Mouse (Mus musculus) bone marrow macrophage, adult 2 months (primary cell): Measurements from ENCODE around the gene Cldn7. TPM values are rescaled to one million over a fixed set of nuclear protein-coding genes. Genes with fewer than 3 reads are reported as not detected.
A peak's percentile ranks its signal among the peaks of the same experiment; 100 is the strongest.

Experiments used
- H3K27ac ChIP-seq: 2 replicates; pipeline ENCODE4 v1.5.1; 2012; ENCODE audit warnings: low read depth, low read length; ENCODE audit not compliant: insufficient read depth
- H3K4me1 ChIP-seq: 2 replicates; pipeline ENCODE4 v1.6.1; 2012; ENCODE audit warnings: low read length; ENCODE audit not compliant: control insufficient read depth, insufficient read depth
- H3K4me3 ChIP-seq: 2 replicates; pipeline ENCODE4 v1.5.1; 2012; ENCODE audit warnings: mild to moderate bottlenecking, low read length, moderate library complexity; ENCODE audit not compliant: insufficient read depth
- CTCF ChIP-seq: IDR thresholded peaks from 2 replicates; pipeline ENCODE4 v1.5.1; 2012; ENCODE audit warnings: low read depth, mild to moderate bottlenecking, low read length, moderate library complexity
- POLR2A ChIP-seq: IDR thresholded peaks from 2 replicates; pipeline ENCODE4 v1.6.1; 2012; ENCODE audit warnings: mild to moderate bottlenecking, low read depth, low read length, borderline replicate concordance
- polyA plus RNA-seq: library from polyadenylated mRNA; stranded (reverse); fragments of >200 nt; gene quantifications from 2 replicates; pipeline ENCODE4 v1.2.4, GENCODE M21; 2012; ENCODE audit not compliant: missing spikeins, insufficient read depth, insufficient read length

Gene Cldn7
- polyA plus RNA-seq, 1 experiment: not detected

DNA sequence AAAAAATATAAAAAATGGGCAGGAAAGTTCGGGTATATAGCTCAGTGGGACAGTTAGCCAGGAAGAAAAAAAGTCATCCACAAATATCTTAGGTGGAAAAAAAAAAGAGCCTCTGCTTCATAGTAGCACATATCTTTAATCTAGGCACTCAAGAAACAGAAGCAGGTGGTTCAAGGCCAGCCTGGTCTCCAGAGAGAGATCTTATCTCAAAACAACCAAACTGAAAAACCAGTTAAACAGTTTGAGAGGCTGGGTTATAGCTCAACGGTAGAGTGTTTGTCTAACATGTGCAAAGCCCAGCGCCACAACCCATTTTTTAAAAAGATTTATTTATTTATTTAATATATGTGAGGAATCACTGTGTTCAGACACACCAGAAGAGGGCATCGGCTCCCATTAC is 31.5 kb upstream of the Cldn7 start:
- TF ChIP-seq CTCF (no peak), POLR2A (no peak)
- Histone ChIP-seq H3K4me1 (peaks cover 12% of the 10 kb centered on the region), H3K27ac (no peak overlapping the region), H3K4me3 (no peak overlapping the region)

DNA sequence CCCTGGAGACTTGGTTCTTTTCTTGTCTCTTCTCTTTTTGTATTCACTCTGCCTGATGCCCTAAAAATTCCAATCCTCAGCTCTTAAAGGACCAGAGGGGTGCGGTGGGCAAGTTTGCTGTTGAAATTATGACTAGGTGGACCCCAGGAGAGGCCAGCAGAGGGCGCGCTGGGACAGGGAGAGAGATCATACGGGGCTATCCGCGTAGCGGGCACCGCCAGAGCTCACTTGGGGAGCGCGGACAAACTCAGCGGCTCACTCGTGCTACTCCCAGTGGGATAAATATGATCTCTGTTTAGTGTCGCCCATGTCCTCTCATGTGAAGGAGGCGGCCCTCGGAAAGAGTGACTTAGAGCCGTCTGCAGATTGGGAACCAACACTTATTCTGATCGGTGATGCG is 30.4 kb upstream of the Cldn7 start:
- no peak overlapping the region for H3K27ac ChIP-seq
- TF ChIP-seq POLR2A: no peak
- peak; percentile 78 for TF ChIP-seq CTCF
- H3K4me3 ChIP-seq: peak overlapping the region; percentile 23; the same call in 1 of the 2 replicates
- peaks cover 12% of the 10 kb centered on the region for H3K4me1 ChIP-seq

DNA sequence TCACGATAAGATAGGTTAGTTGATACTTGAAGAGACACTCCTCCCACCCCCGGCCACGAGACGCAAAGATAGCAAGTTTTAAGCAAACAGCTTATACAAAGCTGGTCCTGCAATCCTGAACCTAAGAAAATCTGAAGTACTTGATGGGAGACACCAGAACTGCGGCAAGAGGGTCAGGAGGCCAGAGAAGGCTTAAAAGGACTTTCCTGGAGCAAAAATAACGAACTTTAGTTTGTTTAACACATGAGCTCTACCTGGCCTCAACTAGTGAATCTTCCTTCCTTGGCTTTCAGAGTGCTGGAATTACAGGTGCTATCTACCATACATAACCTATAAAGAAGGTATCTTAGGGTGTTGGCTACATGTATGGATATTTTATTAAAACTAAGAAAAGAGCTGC is 29.9 kb upstream of the Cldn7 start:
- Histone ChIP-seq H3K4me1 (peaks cover 12% of the 10 kb centered on the region), H3K4me3 (no peak overlapping the region), H3K27ac (no peak overlapping the region)
- TF ChIP-seq CTCF: no peak
- TF ChIP-seq POLR2A: no peak

DNA sequence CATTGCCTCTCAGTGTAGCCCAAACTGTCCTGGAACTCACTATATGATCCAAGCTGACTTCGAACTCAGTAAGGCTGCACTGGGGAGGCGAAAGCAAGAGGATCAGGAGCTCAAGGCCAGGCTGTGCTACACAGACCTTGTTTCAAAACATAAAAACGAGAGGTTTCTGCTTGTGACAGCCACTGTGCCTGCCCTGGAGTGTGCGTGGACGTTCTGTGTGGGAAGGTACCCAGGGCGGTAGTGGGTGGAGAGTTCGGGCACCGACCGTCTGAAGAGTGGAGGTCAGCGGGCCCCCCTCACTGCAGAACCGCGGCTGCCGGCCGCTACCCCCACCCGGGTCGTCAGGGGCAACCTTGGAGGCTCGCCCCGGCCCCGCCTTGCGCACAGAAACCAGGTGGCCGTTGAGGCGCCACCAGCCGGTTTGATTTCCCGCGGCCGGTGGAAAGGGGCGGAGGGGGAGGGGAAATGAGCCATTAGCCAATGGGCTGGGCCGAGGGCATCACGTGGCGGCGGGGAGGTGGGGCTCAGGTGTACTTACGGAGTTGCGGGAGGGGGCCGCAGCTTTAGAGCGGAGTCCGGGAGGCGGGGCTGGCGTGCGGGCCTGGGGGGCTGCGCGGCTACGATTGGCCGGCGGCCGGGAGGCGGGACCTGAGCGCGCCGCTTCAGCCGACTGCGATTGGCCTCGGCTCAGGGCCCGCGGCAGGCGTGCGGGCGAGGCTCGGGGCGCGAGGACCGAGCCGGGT is 29.3 kb upstream of the Cldn7 start, which contains the start of gene Ybx2:
TSS of gene Ybx2 (plus strand) at position 660 of the 743 bp plus-strand sequence.
- peaks cover 12% of the 10 kb centered on the region for H3K4me1 ChIP-seq
- peak within 1 kb of the TSS; percentile 30 for H3K4me3 ChIP-seq
- no peak within 1 kb of the TSS for H3K27ac ChIP-seq
- TF ChIP-seq POLR2A (no peak), CTCF (no peak)

DNA sequence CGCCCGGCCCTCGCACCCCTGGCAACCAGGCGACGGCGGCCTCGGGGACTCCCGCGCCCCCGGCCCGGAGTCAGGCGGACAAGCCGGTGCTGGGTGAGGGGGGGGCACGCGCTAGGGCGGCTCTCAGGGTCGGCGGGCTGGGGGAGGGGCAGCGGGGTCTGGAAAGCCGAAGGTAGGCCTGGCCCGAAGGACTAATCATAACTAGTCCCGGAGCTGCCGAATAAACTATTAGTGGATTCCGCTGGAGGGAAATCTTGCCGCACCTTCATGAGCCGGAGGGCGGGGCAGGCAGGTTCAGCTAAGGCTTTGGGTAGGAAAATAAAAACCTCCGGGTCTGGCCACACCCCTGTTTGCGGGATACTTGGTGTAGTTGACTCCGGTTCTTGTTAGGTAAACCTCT is 28.4 kb upstream of the Cldn7 start:
- H3K27ac ChIP-seq: no peak overlapping the region
- H3K4me3 ChIP-seq: peak overlapping the region; percentile 30; the same call in 1 of the 2 replicates
- TF ChIP-seq CTCF (no peak), POLR2A (no peak)
- peaks cover 10% of the 10 kb centered on the region for H3K4me1 ChIP-seq

DNA sequence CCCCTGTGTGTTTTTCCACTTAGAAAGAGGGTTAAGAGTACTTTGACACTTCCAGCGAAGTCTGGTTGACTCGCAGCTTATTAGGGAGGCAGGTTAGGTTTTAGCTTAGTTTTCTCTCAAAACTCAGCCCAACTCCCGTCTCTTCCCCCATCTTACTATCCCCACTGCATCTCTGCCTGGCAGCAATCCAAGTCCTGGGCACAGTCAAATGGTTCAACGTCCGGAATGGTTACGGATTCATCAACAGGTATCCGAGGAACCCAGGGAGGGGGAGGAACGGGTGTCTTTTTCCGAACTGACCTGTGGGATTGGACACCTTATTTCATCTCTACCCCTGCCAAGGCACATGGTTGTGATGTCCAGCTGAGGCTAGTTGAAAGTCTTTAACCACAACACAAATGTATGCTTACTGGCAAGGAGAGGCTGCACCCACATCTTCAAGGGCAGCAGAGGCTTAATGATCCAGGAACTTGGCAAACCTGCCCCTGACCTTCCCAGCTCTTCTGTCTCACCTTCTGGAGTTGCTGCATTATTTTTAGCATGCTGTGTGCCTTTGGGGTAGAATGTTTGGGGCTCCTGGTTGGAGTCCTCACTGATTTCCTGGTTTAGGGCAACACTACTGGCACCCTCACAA is 27.7 kb upstream of the Cldn7 start:
- no peak overlapping the region for H3K27ac ChIP-seq
- peaks cover 5% of the 10 kb centered on the region for H3K4me1 ChIP-seq
- TF ChIP-seq CTCF: no peak
- no peak for TF ChIP-seq POLR2A
- no peak overlapping the region for H3K4me3 ChIP-seq

DNA sequence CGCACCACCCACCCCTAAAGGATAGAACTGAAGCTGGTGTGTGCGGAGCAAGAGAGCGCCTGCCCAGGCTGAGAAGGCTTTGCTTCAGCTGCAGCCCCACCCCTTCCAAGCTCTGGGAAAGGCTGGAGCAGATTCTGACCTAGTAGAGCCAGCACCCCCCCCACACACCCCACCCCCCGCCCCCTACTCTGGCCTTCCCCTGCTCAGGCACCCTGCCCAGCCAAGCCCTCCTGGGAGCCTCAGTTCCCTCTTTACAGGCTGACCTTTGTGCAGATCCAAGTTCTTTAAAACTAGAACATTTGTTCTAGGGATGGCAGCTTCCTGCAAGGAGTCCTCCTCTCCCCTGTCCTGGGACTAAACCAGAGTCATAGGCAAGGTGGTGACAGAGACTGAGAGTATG is 27.2 kb upstream of the Cldn7 start:
- TF ChIP-seq CTCF: no peak
- no peak for TF ChIP-seq POLR2A
- no peaks in the 10 kb centered on the region for H3K4me1 ChIP-seq
- H3K27ac ChIP-seq: no peak overlapping the region
- no peak overlapping the region for H3K4me3 ChIP-seq

DNA sequence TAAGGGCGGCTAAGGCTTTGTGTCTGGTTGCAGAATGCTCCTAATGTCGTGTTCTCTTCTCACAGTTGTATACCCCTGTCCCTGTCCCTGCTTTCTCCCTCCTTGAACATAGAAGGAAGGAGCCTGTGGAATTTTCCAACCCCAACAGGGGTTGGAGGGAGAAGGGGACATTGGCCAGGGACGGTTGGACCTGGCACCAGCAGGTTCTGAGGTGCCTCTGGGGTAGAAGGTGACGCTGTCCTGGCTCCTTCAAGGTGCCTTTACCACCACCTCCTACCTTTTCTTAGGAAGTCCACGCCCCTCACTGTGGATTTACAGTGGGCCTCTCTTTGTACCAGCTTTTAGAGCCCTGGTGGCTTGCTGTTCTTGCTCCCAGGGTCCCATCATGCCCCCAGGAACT is 26.7 kb upstream of the Cldn7 start:
- no peaks in the 10 kb centered on the region for H3K4me1 ChIP-seq
- TF ChIP-seq CTCF (no peak), POLR2A (no peak)
- no peak overlapping the region for H3K4me3 ChIP-seq
- H3K27ac ChIP-seq: no peak overlapping the region

DNA sequence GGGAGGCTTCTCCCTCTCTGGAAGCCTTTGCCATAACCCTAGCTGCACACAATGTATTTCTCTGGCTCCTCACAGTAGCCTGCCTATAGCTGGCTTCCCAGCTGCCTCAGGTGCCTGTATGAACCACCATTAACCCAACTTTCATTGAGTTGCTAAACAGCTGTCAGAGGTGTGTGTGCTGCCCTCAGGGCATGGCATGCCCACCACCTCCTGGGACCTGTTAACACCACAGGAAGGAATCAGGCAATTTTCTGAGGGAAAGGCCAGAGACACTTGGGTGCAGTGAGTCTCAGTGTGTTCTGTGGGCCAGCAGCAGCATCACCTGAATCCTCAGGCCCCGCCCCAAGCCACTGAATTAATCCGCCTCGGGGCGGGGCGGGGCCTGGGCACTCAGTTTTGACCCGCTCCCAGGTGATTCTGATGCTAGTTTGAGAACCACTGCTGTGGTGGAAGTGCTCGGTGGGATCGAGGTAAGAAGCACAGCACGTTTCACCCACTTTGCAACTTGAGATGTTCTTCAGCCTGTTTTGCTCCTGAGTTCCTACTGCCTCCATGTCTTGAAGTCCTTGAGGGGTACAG is 26.1 kb upstream of the Cldn7 start:
- Histone ChIP-seq H3K4me3 (no peak overlapping the region), H3K27ac (no peak overlapping the region), H3K4me1 (no peaks in the 10 kb centered on the region)
- TF ChIP-seq CTCF (no peak), POLR2A (no peak)

DNA sequence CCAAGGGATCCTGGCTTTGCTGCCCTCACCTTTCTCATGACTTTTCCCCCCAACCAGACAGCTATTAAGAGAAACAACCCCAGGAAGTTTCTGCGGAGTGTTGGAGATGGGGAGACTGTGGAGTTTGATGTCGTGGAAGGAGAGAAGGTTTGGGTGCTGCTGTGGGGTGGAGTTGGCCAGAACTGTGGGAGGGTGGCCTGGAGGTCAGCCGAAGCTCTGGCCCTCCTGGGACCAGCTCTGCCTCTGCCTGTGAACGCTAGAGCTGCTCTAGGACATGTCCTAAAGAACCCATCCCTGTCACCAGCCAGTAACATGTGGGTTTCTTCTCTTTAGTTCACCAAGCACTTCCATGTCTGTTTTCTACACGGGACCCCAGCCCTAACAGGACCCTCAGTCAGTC is 25.4 kb upstream of the Cldn7 start:
- H3K4me3 ChIP-seq: no peak overlapping the region
- TF ChIP-seq POLR2A (no peak), CTCF (no peak)
- no peaks in the 10 kb centered on the region for H3K4me1 ChIP-seq
- H3K27ac ChIP-seq: no peak overlapping the region
